Mouse (Mus musculus) midbrain, embryonic 13.5 days (tissue): ENCODE measurements at regions not wholly inside any gene's neighbourhood (a gene's known extent, or its start where the extent isn't known, plus 50 kb on each side); places are given as distances from the start of the nearest gene placed in this dataset.

ENCODE experiments used
- ATAC-seq: fragments of 200-750 bp; cut with Nextera tagmentation; 2 replicates; pipeline ENCODE4 v1.8.0; 2017; ENCODE audit warnings: mild to moderate bottlenecking, moderate TSS enrichment, moderate library complexity
- H3K27ac ChIP-seq: fragments of 300-500 bp; sonication (generic); 2 replicates; pipeline ENCODE4 v1.5.1; 2015; ENCODE audit warnings: inconsistent platforms, mild to moderate bottlenecking, moderate library complexity
- H3K27me3 ChIP-seq: fragments of 300-500 bp; sonication (generic); 2 replicates; pipeline ENCODE4 v1.6.1; 2015; ENCODE audit warnings: mild to moderate bottlenecking, inconsistent platforms
- H3K36me3 ChIP-seq: fragments of 300-500 bp; sonication (generic); 2 replicates; pipeline ENCODE4 v1.6.1; 2015; ENCODE audit warnings: mild to moderate bottlenecking, inconsistent platforms
- H3K4me1 ChIP-seq: fragments of 300-500 bp; sonication (generic); replicated peaks from 2 replicates; pipeline ENCODE4 v1.6.1; 2015; ENCODE audit warnings: inconsistent platforms
- H3K4me2 ChIP-seq: fragments of 300-500 bp; sonication (generic); replicated peaks from 2 replicates; pipeline ENCODE4 v1.6.1; 2015; ENCODE audit warnings: moderate library complexity, mild to moderate bottlenecking, inconsistent platforms
- H3K4me3 ChIP-seq: fragments of 300-500 bp; sonication (generic); replicated peaks from 2 replicates; pipeline ENCODE4 v1.5.1; 2015; ENCODE audit warnings: mild to moderate bottlenecking, inconsistent platforms
- H3K9ac ChIP-seq: fragments of 300-500 bp; sonication (generic); replicated peaks from 2 replicates; pipeline ENCODE4 v1.6.1; 2015; ENCODE audit warnings: mild to moderate bottlenecking, inconsistent platforms
- H3K9me3 ChIP-seq: fragments of 300-500 bp; sonication (generic); 2 replicates; pipeline ENCODE4 v1.6.1; 2016; ENCODE audit warnings: mild to moderate bottlenecking, inconsistent platforms
- WGBS: fragments of 180-500 bp; shearing (Covaris S2); methylation state at CpG from one replicate; pipeline ENCODE4 v1.1.7; 2015; 5-methylcytosine and 5-hydroxymethylcytosine counted together

DNA sequence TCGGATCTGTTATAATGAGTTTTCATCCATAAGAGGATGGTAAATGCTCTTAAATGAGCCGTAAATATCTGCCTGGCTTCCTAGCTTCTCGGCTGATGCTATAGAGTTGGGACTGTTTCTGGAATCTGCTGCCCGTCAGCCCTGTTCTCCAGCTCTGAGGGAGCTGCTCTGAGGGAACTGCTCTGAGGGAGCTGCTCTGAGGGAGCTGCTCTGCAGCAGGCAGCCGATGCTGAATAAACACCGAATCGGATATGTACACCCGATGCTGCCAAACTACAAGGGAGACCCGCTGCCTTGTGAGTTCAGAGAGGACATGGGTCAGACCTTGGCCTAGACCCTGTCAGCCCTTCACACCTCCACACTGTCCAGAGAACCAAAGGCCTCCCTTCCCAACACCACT lies 63.8 kb upstream of the Cnot2 start:
- H3K9ac ChIP-seq, result no peak overlapping the region
- no peaks in the 10 kb centered on the region for H3K36me3 ChIP-seq
- ATAC-seq, result 0 out of 2 replicates have a peak, but pooled peaks have one; percentile 43
- H3K9me3 ChIP-seq, result no peaks in the 10 kb centered on the region
- 83% methylated on average over 9 of the region's 9 CpGs for WGBS
- no peak overlapping the region for H3K27ac ChIP-seq
- no peak overlapping the region for H3K4me2 ChIP-seq
- peaks cover 8% of the 10 kb centered on the region; the same call in 1 of the 2 replicates for H3K4me1 ChIP-seq
- H3K4me3 ChIP-seq, result no peak overlapping the region
- no peaks in the 10 kb centered on the region for H3K27me3 ChIP-seq
